Mouse (Mus musculus): ENCODE data around the gene Vps37b. TPM values are rescaled to one million over a fixed set of nuclear protein-coding genes. Genes with fewer than 3 reads are reported as not detected.

The Vps37b gene
- polyA plus RNA-seq, 1 experiment = 12.6 TPM

- no peak for TF ChIP-seq CTCF (IDR thresholded peaks at IDR 0.05; ENCODE audit: borderline replicate concordance, insufficient read depth, low read length)
- no peak for TF ChIP-seq POLR2A (IDR thresholded peaks at IDR 0.05; ENCODE audit: low read depth, low read length)
- no peak overlapping the region for H3K27ac ChIP-seq (ENCODE audit: insufficient read depth, low read length)
Observed at GRCm38 (mm10) chr5:123961046-123961445, 71.0 kb downstream of the Vps37b start.

GRCm38 (mm10) chr5:123960129-123960528 lies 71.9 kb downstream of the Vps37b start:
- Histone ChIP-seq H3K27ac (ENCODE audit: insufficient read depth, low read length) (no peak overlapping the region), H3K4me1 (ENCODE audit: control insufficient read depth, insufficient read depth, low read length) (no peaks in the 10 kb centered on the region), H3K4me3 (ENCODE audit: insufficient read depth, low read length) (no peak overlapping the region)
- TF ChIP-seq POLR2A (IDR thresholded peaks at IDR 0.05; ENCODE audit: low read depth, low read length) (no peak), CTCF (IDR thresholded peaks at IDR 0.05; ENCODE audit: borderline replicate concordance, insufficient read depth, low read length) (no peak)

More at GRCm38 (mm10) chr5:123961046-123961445, 71.0 kb downstream of the Vps37b start:
- no peak overlapping the region for H3K4me3 ChIP-seq (ENCODE audit: insufficient read depth, low read length)
- H3K4me1 ChIP-seq (ENCODE audit: control insufficient read depth, insufficient read depth, low read length) = no peaks in the 10 kb centered on the region

GRCm38 (mm10) chr5:123959018-123959417 lies 73.1 kb downstream of the Vps37b start:
- H3K27ac ChIP-seq (ENCODE audit: insufficient read depth, low read length) = no peak overlapping the region
- H3K4me3 ChIP-seq (ENCODE audit: insufficient read depth, low read length) = no peak overlapping the region
- H3K4me1 ChIP-seq (ENCODE audit: control insufficient read depth, insufficient read depth, low read length) = no peaks in the 10 kb centered on the region
- TF ChIP-seq CTCF (IDR thresholded peaks at IDR 0.05; ENCODE audit: borderline replicate concordance, insufficient read depth, low read length) = no peak
- TF ChIP-seq POLR2A (IDR thresholded peaks at IDR 0.05; ENCODE audit: low read depth, low read length) = no peak

GRCm38 (mm10) chr5:123957213-123957612 lies 74.9 kb downstream of the Vps37b start:
- Histone ChIP-seq H3K4me1 (ENCODE audit: control insufficient read depth, insufficient read depth, low read length) (no peaks in the 10 kb centered on the region), H3K4me3 (ENCODE audit: insufficient read depth, low read length) (no peak overlapping the region)
- TF ChIP-seq POLR2A (IDR thresholded peaks at IDR 0.05; ENCODE audit: low read depth, low read length) = no peak
- TF ChIP-seq CTCF (IDR thresholded peaks at IDR 0.05; ENCODE audit: borderline replicate concordance, insufficient read depth, low read length) = no peak

More at GRCm38 (mm10) chr5:123957213-123957612, 74.9 kb downstream of the Vps37b start:
- H3K27ac ChIP-seq (ENCODE audit: insufficient read depth, low read length) = no peak overlapping the region

Other genes starting within 250 kb of the Vps37b start
- gene Hcar2, start 166.8 kb downstream of the Vps37b start, polyA plus RNA-seq (2011; ENCODE audit: insufficient read length, low read depth, missing spikeins) = not detected in 2 replicates
- gene Hcar1, start 152.2 kb downstream of the Vps37b start, polyA plus RNA-seq (2011; ENCODE audit: insufficient read length, low read depth, missing spikeins) = 0.16 TPM in 1 of 2 replicates, not detected in the other
- gene Denr, start 125.1 kb downstream of the Vps37b start, polyA plus RNA-seq (2011; ENCODE audit: insufficient read length, low read depth, missing spikeins) = 110 and 137 TPM in 2 replicates
- 1.4 and 2.0 TPM in 2 replicates for gene Gm43518, start 104.9 kb downstream of the Vps37b start, polyA plus RNA-seq (2011; ENCODE audit: insufficient read length, low read depth, missing spikeins)
- gene Ccdc62, start 101.6 kb downstream of the Vps37b start, polyA plus RNA-seq (2011; ENCODE audit: insufficient read length, low read depth, missing spikeins) = 3.1 and 8.0 TPM in 2 replicates
- gene Hip1r, start 58.6 kb downstream of the Vps37b start, polyA plus RNA-seq (2011; ENCODE audit: insufficient read length, low read depth, missing spikeins) = 5.9 and 6.2 TPM in 2 replicates
- gene Abcb9, start 63.5 kb upstream of the Vps37b start, polyA plus RNA-seq (2011; ENCODE audit: insufficient read length, low read depth, missing spikeins) = 2.6 and 3.8 TPM in 2 replicates
- gene Ogfod2, start 80.0 kb upstream of the Vps37b start, polyA plus RNA-seq (2011; ENCODE audit: insufficient read length, low read depth, missing spikeins) = 9.6 and 12.8 TPM in 2 replicates
- gene Arl6ip4, start 83.8 kb upstream of the Vps37b start, polyA plus RNA-seq (2011; ENCODE audit: insufficient read length, low read depth, missing spikeins) = 46.4 and 57.0 TPM in 2 replicates
- 22.7 and 28.9 TPM in 2 replicates for gene Pitpnm2, start 217.5 kb upstream of the Vps37b start, polyA plus RNA-seq (2011; ENCODE audit: insufficient read length, low read depth, missing spikeins)

Measured in embryonic fibroblast, embryonic 13.5 days (primary cell).